Mouse (Mus musculus) C2C12 (cell line): ENCODE data around the gene Irf3. TPM values are rescaled to one million over a fixed set of nuclear protein-coding genes. Genes with fewer than 3 reads are reported as not detected.

Source experiments
- H3K27me3 ChIP-seq: one replicate; pipeline ENCODE4 v1.6.1; 2011; ENCODE audit not compliant: control insufficient read depth, insufficient read depth, insufficient read length
- H3K36me3 ChIP-seq: one replicate; pipeline ENCODE4 v1.6.1; 2011; ENCODE audit not compliant: control insufficient read depth, insufficient read depth
- H3K4me3 ChIP-seq: one replicate; pipeline ENCODE4 v1.5.1; 2011; ENCODE audit warnings: mild to moderate bottlenecking, control low read depth; ENCODE audit not compliant: poor library complexity, insufficient read depth, severe bottlenecking
- H3K79me2 ChIP-seq: one replicate; pipeline ENCODE4 v1.6.1; 2011; ENCODE audit not compliant: control insufficient read depth, insufficient read depth
- H3K79me3 ChIP-seq: one replicate; pipeline ENCODE4 v1.6.1; 2011; ENCODE audit warnings: low read depth, control low read depth
- H3ac ChIP-seq: one replicate; pipeline ENCODE3; 2011; ENCODE audit warnings: low read depth; ENCODE audit not compliant: control insufficient read depth, insufficient read length
- CEBPB ChIP-seq: IDR thresholded peaks from one replicate; pipeline ENCODE4 v1.6.1; 2011; ENCODE audit warnings: low read depth, mild to moderate bottlenecking, control low read depth, moderate library complexity
- CTCF ChIP-seq: IDR thresholded peaks from one replicate; pipeline ENCODE4 v1.5.1; 2011; ENCODE audit not compliant: control insufficient read depth, insufficient read depth, insufficient read length
- FOSL1 ChIP-seq: IDR thresholded peaks from one replicate; pipeline ENCODE4 v1.8.0; 2011; ENCODE audit warnings: mild to moderate bottlenecking, low read length; ENCODE audit not compliant: poor library complexity, insufficient read depth, severe bottlenecking
- MAX ChIP-seq: IDR thresholded peaks from one replicate; pipeline ENCODE4 v1.6.1; 2011; ENCODE audit warnings: mild to moderate bottlenecking, control low read depth
- MYOD1 ChIP-seq: IDR thresholded peaks from one replicate; pipeline ENCODE4 v1.6.1; 2011; ENCODE audit warnings: low read depth; ENCODE audit not compliant: control insufficient read depth, insufficient read length
- MYOG ChIP-seq: IDR thresholded peaks from one replicate; pipeline ENCODE4 v1.6.1; 2011; ENCODE audit not compliant: control insufficient read depth, insufficient read length; ENCODE audit errors: extremely low read depth
- USF1 ChIP-seq: IDR thresholded peaks from one replicate; pipeline ENCODE4 v1.6.1; 2011; ENCODE audit warnings: low read depth, mild to moderate bottlenecking, control low read depth, moderate library complexity
- polyA plus RNA-seq: library from polyadenylated mRNA; unstranded; fragments of >200 nt; fragmentation: generic; extraction: Trizol; gene quantifications from one replicate; pipeline ENCODE4 v1.2.1, GENCODE M21; 2012; ENCODE audit warnings: missing spikeins

Irf3 gene
- polyA plus RNA-seq, 1 experiment = 43.7 TPM

DNA sequence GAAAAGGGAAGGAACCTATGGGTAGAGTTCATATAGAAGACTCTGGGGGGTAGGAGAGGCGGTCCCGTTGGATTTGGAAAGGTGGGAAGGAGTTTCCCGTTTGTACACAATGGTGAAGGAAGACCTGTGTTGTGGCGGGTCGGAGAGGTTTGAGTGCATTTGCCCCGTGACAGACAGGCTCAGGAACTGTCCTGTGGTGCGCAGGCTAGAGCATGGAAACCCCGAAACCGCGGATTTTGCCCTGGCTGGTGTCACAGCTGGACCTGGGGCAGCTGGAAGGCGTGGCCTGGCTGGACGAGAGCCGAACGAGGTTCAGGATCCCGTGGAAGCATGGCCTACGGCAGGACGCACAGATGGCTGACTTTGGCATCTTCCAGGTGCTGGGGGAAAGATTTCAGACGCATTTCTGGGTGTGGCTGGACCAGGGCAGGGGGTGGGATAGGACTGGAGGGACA lies 1.1 kb downstream of the Irf3 start, which contains the start of gene Bcl2l12:
Bcl2l12 (minus strand) TSS at position 212 of the 455 bp plus-strand sequence.
- no peaks in the 10 kb centered on the region for H3K27me3 ChIP-seq
- TF ChIP-seq CEBPB = no peak
- TF ChIP-seq MAX = peak; percentile 58
- no peak for TF ChIP-seq USF1
- H3ac ChIP-seq = peak within 1 kb of the TSS; percentile 75
- H3K79me3 ChIP-seq = peaks cover 18% of the 10 kb centered on the region
- H3K79me2 ChIP-seq = peaks cover 46% of the 10 kb centered on the region
- peaks cover 31% of the 10 kb centered on the region for H3K36me3 ChIP-seq
- H3K4me3 ChIP-seq = peak within 1 kb of the TSS; percentile 79

DNA sequence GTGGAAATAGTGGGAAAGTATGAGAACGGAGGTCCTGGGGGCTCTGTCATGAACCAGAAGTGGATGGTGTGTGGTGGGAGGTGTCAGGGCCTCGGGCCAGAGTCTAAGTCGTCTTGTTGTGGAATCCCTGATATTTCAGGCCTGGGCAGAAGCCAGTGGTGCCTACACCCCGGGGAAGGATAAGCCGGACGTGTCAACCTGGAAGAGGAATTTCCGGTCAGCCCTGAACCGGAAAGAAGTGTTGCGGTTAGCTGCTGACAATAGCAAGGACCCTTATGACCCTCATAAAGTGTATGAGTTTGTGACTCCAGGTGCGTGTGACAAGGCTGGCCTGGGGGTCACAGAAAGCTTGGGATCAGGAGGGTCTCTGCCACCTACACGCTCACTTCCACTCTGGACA lies 2.3 kb downstream of the Irf3 start:
- peaks cover 46% of the 10 kb centered on the region for H3K79me2 ChIP-seq
- H3K4me3 ChIP-seq = no peak overlapping the region
- TF ChIP-seq FOSL1 (no peak), USF1 (no peak), CEBPB (no peak), MYOG (no peak), MAX (no peak), MYOD1 (no peak), CTCF (no peak)
- H3K79me3 ChIP-seq = peaks cover 20% of the 10 kb centered on the region
- H3ac ChIP-seq = no peak overlapping the region
- peaks cover 41% of the 10 kb centered on the region for H3K36me3 ChIP-seq
- H3K27me3 ChIP-seq = no peaks in the 10 kb centered on the region

DNA sequence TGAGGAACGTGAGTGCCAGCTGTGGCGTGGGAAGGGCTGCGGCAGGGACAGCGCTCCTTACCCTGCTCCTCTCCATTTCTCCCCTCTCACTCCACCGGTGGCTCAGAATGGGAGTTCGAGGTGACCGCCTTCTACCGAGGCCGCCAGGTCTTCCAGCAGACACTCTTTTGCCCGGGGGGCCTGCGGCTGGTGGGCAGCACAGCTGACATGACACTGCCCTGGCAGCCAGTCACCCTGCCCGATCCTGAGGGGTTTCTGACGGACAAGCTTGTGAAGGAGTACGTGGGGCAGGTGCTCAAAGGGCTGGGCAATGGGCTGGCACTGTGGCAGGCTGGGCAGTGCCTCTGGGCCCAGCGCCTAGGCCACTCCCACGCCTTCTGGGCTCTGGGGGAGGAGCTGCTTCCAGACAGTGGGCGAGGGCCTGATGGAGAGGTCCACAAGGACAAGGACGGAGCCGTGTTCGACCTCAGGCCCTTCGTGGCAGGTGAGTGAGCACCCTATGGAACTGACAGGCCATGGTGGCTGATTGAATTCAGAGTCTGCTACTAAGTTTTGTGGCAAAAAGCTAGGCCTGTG lies 3.2 kb downstream of the Irf3 start:
- TF ChIP-seq FOSL1 (no peak), CEBPB (no peak), MAX (no peak), MYOG (no peak)
- H3K4me3 ChIP-seq = no peak overlapping the region
- H3K36me3 ChIP-seq = peaks cover 41% of the 10 kb centered on the region

DNA sequence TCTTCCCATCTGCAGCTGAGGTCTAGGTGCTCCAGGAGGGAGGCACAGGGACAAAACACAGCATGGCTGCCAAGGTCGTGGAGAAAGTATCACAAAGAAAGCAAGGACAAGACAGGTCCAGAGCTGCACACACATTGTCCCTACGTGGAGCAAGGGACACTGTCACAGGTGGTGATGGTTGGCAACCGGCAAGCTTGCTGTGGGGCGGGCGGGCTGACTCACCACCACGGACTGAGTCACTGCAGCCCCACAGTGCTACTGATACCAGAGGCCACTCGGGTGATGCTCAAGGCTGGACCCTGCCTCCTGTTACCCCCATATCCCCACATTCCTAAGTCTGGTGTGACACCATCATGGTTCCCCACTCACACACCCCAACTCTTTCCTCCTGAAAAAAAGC lies 5.0 kb downstream of the Irf3 start:
- peaks cover 42% of the 10 kb centered on the region for H3K79me2 ChIP-seq
- no peak overlapping the region for H3K4me3 ChIP-seq
- no peaks in the 10 kb centered on the region for H3K27me3 ChIP-seq
- H3K36me3 ChIP-seq = peaks cover 41% of the 10 kb centered on the region
- no peak overlapping the region for H3ac ChIP-seq
- TF ChIP-seq CEBPB = no peak
- peak; percentile 52 for TF ChIP-seq MYOD1
- peak; percentile 5 for TF ChIP-seq FOSL1
- TF ChIP-seq USF1 = no peak
- TF ChIP-seq MYOG = no peak
- peaks cover 13% of the 10 kb centered on the region for H3K79me3 ChIP-seq

More for the DNA sequence above, 3.2 kb downstream of the Irf3 start:
- H3K27me3 ChIP-seq = no peaks in the 10 kb centered on the region
- no peak overlapping the region for H3ac ChIP-seq
- peaks cover 20% of the 10 kb centered on the region for H3K79me3 ChIP-seq
- peaks cover 49% of the 10 kb centered on the region for H3K79me2 ChIP-seq

DNA sequence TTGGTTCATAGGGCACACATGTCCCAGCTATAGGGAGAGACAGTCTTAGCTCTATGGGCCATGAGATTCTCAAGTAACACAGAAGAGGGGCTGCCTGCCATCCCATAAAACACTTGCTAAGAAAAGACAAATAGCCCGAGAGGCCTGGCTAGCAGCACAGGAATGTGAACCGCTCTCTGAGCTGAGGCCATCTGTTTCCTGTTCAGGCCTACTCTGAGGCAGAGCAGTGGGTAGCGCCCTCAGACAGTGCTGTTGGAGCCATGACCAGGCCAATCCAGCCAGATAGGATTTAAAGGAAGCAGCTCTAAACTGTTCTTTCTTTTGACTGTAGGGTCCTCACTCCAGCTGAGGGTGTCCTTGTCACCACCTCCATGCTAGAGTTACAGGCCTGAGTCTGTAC lies 7.1 kb downstream of the Irf3 start:
- no peak overlapping the region for H3ac ChIP-seq
- peaks cover 31% of the 10 kb centered on the region for H3K79me2 ChIP-seq
- no peaks in the 10 kb centered on the region for H3K27me3 ChIP-seq
- H3K36me3 ChIP-seq = peaks cover 43% of the 10 kb centered on the region
- H3K79me3 ChIP-seq = peaks cover 8% of the 10 kb centered on the region
- H3K4me3 ChIP-seq = no peak overlapping the region
- TF ChIP-seq MYOG = no peak
- TF ChIP-seq MYOD1 = no peak
- no peak for TF ChIP-seq CEBPB
- no peak for TF ChIP-seq USF1
- no peak for TF ChIP-seq FOSL1
- no peak for TF ChIP-seq MAX
- no peak for TF ChIP-seq CTCF

DNA sequence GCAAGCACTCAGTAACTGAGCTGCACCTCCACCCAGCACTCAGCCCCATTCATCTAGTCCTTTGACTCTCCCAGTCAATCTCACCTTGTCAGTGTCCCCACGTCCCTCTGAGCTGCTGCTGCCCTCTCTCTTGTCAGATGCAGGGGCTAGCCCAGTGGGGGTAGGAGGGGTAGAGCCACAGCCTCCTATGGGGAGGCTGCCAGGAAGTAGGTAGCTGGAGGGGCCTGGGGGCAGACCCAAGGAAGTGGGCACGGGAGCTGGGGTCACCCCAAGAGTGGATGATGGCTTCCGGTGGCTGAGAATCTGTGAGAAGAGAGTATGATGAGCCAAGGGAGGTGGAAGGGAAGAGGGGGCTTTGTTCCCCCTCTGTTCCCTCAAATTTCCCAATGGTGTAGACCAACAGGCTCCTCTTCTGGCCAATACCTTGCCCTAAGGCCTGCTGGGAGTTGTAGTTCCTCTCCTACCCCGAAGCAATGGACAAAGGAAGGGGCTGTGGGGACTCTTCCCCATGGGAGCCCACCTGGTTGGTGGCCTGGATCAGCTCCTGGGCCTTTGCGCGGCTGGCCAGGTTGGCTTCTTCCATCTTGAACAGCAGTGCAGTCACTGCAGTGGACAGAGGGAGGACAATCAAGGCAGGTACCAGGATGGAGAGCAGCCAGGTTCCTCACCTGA lies 8.0 kb downstream of the Irf3 start:
- peaks cover 44% of the 10 kb centered on the region for H3K36me3 ChIP-seq
- TF ChIP-seq MYOG (no peak), CEBPB (no peak), MYOD1 (no peak), MAX (no peak), FOSL1 (no peak), CTCF (no peak), USF1 (no peak)

More for the DNA sequence above, 8.0 kb downstream of the Irf3 start:
- Histone ChIP-seq H3K79me2 (peaks cover 31% of the 10 kb centered on the region), H3K27me3 (no peaks in the 10 kb centered on the region), H3ac (no peak overlapping the region), H3K79me3 (peaks cover 7% of the 10 kb centered on the region), H3K4me3 (no peak overlapping the region)
